29 mouse cellular contexts compared by ENCODE assay signal in the genomic region with DNA sequence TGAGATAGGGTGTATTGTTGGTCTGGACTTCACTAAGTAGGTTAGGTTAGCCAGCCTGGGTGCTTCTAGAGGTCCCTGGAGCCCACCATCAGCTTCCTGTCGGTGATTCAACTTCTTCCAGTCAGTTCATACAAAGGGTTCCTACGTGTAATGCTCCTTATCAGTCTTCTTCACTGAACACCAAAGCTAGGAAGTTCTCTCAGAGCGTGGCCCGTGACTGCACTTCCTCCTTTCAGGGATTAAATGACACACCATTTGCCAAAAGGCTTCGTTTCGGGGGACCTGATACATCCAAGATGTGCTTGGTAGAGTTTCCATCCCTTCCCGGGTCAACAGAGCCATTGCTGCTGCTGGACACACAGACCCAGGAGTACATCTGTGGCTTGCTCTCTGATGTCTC. TPM values are rescaled to one million over a fixed set of nuclear protein-coding genes. Genes with fewer than 3 reads are reported as not detected.
"Had no signal": no experiment of that assay in that cellular context is flagged by ENCODE, and none has a peak within 500 bp of the region (broad histone marks: within the 10 kb centered on the region; RNA-seq: fewer than 3 reads in every experiment).

No protein-coding gene starts in this region.

- ATAC-seq: intestine, postnatal 0 days; midbrain, embryonic 13.5 days; midbrain, embryonic 16.5 days had no signal

- H3K4me2 ChIP-seq: liver, embryonic 15.5 days; lung, embryonic 15.5 days; midbrain, embryonic 13.5 days had no signal

- H3K27me3 ChIP-seq: lung, embryonic 15.5 days had no signal

- H3K4me3 ChIP-seq: layer of hippocampus, adult 2 months; liver, embryonic 15.5 days; lung, embryonic 15.5 days; midbrain, embryonic 13.5 days had no signal

- H3K27ac ChIP-seq: layer of hippocampus, adult 2 months; liver, embryonic 15.5 days; lung, embryonic 15.5 days; midbrain, embryonic 13.5 days; stomach, postnatal 0 days had no signal

- H3K36me3 ChIP-seq: liver, embryonic 15.5 days; lung, embryonic 15.5 days; midbrain, embryonic 13.5 days had no signal

- H3K9ac ChIP-seq: liver, embryonic 15.5 days; lung, embryonic 15.5 days; midbrain, embryonic 13.5 days had no signal

- DNase-seq: kidney, adult 2 months; kidney, postnatal 25 days; layer of hippocampus, adult 9-11 months; lung, adult 18-20 months; lung, postnatal 10 days; lung, postnatal 36 days; right cerebral cortex, adult 18-20 months; right cerebral cortex, postnatal 14 days; right cerebral cortex, postnatal 4 days; thymus, postnatal 25 days had no signal

- H3K4me1 ChIP-seq: lung, embryonic 15.5 days; midbrain, embryonic 13.5 days had no signal

- H3K9me3 ChIP-seq: liver, embryonic 15.5 days; lung, embryonic 15.5 days; midbrain, embryonic 13.5 days had no signal

RNA-seq across cellular contexts. Expression of a gene that starts 5.9 kb away (rescaled TPM):
- total RNA-seq: layer of hippocampus, adult 2 months; layer of hippocampus, postnatal 25 days; left cerebral cortex, adult 18-20 months; left cerebral cortex, postnatal 36 days; liver, adult 2 months had no signal
- polyA plus RNA-seq: intestine, postnatal 0 days; kidney, adult 2 months; kidney, embryonic 14.5 days; large intestine, adult 2 months; limb, embryonic 11.5 days; limb, embryonic 14.5 days; liver, adult 2 months; liver, embryonic 15.5 days; lung, embryonic 15.5 days; midbrain, embryonic 13.5 days; midbrain, embryonic 16.5 days; neural tube, embryonic 14.5 days; stomach, embryonic 14.5 days; stomach, postnatal 0 days; thymus, postnatal 0 days; urinary bladder, adult 2 months had no signal
